Mouse (Mus musculus): ENCODE data around the gene Zfp263. TPM values are rescaled to one million over a fixed set of nuclear protein-coding genes. Genes with fewer than 3 reads are reported as not detected.

Gene Zfp263
- polyA plus RNA-seq, 1 experiment from 2014 or later, result 27.2 TPM

GRCm38 (mm10) chr16:3733198-3733732 is 10.6 kb upstream of the Zfp263 start:
- DNase-seq (ENCODE audit: low spot score, missing footprints) (no peak), ATAC-seq (ENCODE audit: low FRiP score) (no peak)
- Histone ChIP-seq H3K9ac (ENCODE audit: low read length) (no peak overlapping the region), H3K36me3 (ENCODE audit: control insufficient read depth, insufficient read depth, low read length) (no peaks in the 10 kb centered on the region), H3K4me1 (ENCODE audit: control insufficient read depth, insufficient read depth, low read length) (no peaks in the 10 kb centered on the region), H3K9me3 (ENCODE audit: control insufficient read depth, low read length) (no peaks in the 10 kb centered on the region), H3K27me3 (ENCODE audit: control insufficient read depth, insufficient read depth, low read length) (no peaks in the 10 kb centered on the region), H3K4me3 (ENCODE audit: low read depth, low read length) (no peak overlapping the region), H3K27ac (ENCODE audit: low read depth, low read length) (no peak overlapping the region), H3K4me2 (no peak overlapping the region)
- 90% methylated on average over 1 of the region's 1 CpGs for WGBS

GRCm38 (mm10) chr16:3742466-3742865 is 1.4 kb upstream of the Zfp263 start:
- H3K4me2 ChIP-seq, result no peak overlapping the region
- DNase-seq (ENCODE audit: low spot score, missing footprints) (no peak), ATAC-seq (ENCODE audit: low FRiP score) (no peak)
- H3K36me3 ChIP-seq (ENCODE audit: control insufficient read depth, insufficient read depth, low read length), result peaks cover 8% of the 10 kb centered on the region; the same call in 1 of the 2 replicates
- H3K9ac ChIP-seq (ENCODE audit: low read length), result no peak overlapping the region
- H3K4me3 ChIP-seq (ENCODE audit: low read depth, low read length), result no peak overlapping the region
- no peak overlapping the region for H3K27ac ChIP-seq (ENCODE audit: low read depth, low read length)
- no peaks in the 10 kb centered on the region for H3K27me3 ChIP-seq (ENCODE audit: control insufficient read depth, insufficient read depth, low read length)
- peaks cover 17% of the 10 kb centered on the region for H3K4me1 ChIP-seq (ENCODE audit: control insufficient read depth, insufficient read depth, low read length)
- H3K9me3 ChIP-seq (ENCODE audit: control insufficient read depth, low read length), result no peaks in the 10 kb centered on the region
- 95% methylated on average over 6 of the region's 6 CpGs for WGBS

GRCm38 (mm10) chr16:3744186-3744700 is 350 bp downstream of the Zfp263 start:
- H3K9ac ChIP-seq (ENCODE audit: low read length), result peak overlapping the region; percentile 86
- WGBS, result 1% methylated on average over 32 of the region's 32 CpGs
- peaks cover 17% of the 10 kb centered on the region for H3K4me1 ChIP-seq (ENCODE audit: control insufficient read depth, insufficient read depth, low read length)
- peaks cover 8% of the 10 kb centered on the region for H3K9me3 ChIP-seq (ENCODE audit: control insufficient read depth, low read length)
- H3K4me2 ChIP-seq, result peak overlapping the region; percentile 92
- ATAC-seq (ENCODE audit: low FRiP score) (peak; percentile 68), DNase-seq (ENCODE audit: low spot score, missing footprints) (no peak)
- peak overlapping the region; percentile 57 for H3K27ac ChIP-seq (ENCODE audit: low read depth, low read length)
- peaks cover 23% of the 10 kb centered on the region for H3K36me3 ChIP-seq (ENCODE audit: control insufficient read depth, insufficient read depth, low read length)
- H3K4me3 ChIP-seq (ENCODE audit: low read depth, low read length), result peak overlapping the region; percentile 82
- H3K27me3 ChIP-seq (ENCODE audit: control insufficient read depth, insufficient read depth, low read length), result no peaks in the 10 kb centered on the region

GRCm38 (mm10) chr16:3745656-3746055 is 1.8 kb downstream of the Zfp263 start:
- WGBS, result 83% methylated on average over 4 of the region's 4 CpGs

DNA sequence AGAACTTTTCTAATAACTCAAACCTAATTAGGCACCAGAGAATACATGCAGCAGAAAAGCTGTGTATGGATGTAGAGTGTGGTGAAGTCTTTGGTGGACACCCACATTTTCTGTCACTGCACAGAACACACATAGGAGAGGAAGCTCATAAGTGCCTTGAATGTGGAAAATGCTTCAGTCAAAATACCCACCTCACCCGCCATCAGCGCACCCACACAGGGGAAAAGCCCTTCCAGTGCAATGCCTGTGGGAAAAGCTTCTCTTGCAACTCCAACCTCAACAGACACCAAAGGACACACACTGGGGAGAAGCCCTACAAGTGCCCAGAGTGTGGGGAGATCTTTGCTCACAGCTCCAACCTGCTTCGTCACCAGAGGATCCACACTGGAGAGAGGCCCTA is 5.1 kb downstream of the Zfp263 start:
- WGBS, result 100% methylated on average over 3 of the region's 3 CpGs
- DNase-seq (ENCODE audit: low spot score, missing footprints) (peak; percentile 71), ATAC-seq (ENCODE audit: low FRiP score) (no peak)
- no peak overlapping the region for H3K27ac ChIP-seq (ENCODE audit: low read depth, low read length)
- no peaks in the 10 kb centered on the region for H3K27me3 ChIP-seq (ENCODE audit: control insufficient read depth, insufficient read depth, low read length)
- H3K36me3 ChIP-seq (ENCODE audit: control insufficient read depth, insufficient read depth, low read length), result peaks cover 40% of the 10 kb centered on the region
- H3K9ac ChIP-seq (ENCODE audit: low read length), result no peak overlapping the region
- no peak overlapping the region for H3K4me2 ChIP-seq
- peaks cover 11% of the 10 kb centered on the region for H3K9me3 ChIP-seq (ENCODE audit: control insufficient read depth, low read length)
- H3K4me1 ChIP-seq (ENCODE audit: control insufficient read depth, insufficient read depth, low read length), result peaks cover 14% of the 10 kb centered on the region
- no peak overlapping the region for H3K4me3 ChIP-seq (ENCODE audit: low read depth, low read length)

More at GRCm38 (mm10) chr16:3745656-3746055, 1.8 kb downstream of the Zfp263 start:
- Histone ChIP-seq H3K27me3 (ENCODE audit: control insufficient read depth, insufficient read depth, low read length) (no peaks in the 10 kb centered on the region), H3K9ac (ENCODE audit: low read length) (peak overlapping the region; percentile 20; the same call in 1 of the 2 replicates), H3K4me2 (peak overlapping the region; percentile 92), H3K27ac (ENCODE audit: low read depth, low read length) (no peak overlapping the region), H3K36me3 (ENCODE audit: control insufficient read depth, insufficient read depth, low read length) (peaks cover 34% of the 10 kb centered on the region), H3K4me3 (ENCODE audit: low read depth, low read length) (peak overlapping the region; percentile 10; the same call in 1 of the 2 replicates), H3K4me1 (ENCODE audit: control insufficient read depth, insufficient read depth, low read length) (peaks cover 17% of the 10 kb centered on the region), H3K9me3 (ENCODE audit: control insufficient read depth, low read length) (peaks cover 11% of the 10 kb centered on the region)
- DNase-seq (ENCODE audit: low spot score, missing footprints), result peak; percentile 67
- ATAC-seq (ENCODE audit: low FRiP score), result no peak

- Histone ChIP-seq H3K9me3 (ENCODE audit: control insufficient read depth, low read length) (no peaks in the 10 kb centered on the region), H3K27me3 (ENCODE audit: control insufficient read depth, insufficient read depth, low read length) (no peaks in the 10 kb centered on the region), H3K4me2 (no peak overlapping the region), H3K4me1 (ENCODE audit: control insufficient read depth, insufficient read depth, low read length) (no peaks in the 10 kb centered on the region), H3K4me3 (ENCODE audit: low read depth, low read length) (no peak overlapping the region), H3K9ac (ENCODE audit: low read length) (no peak overlapping the region), H3K27ac (ENCODE audit: low read depth, low read length) (no peak overlapping the region), H3K36me3 (ENCODE audit: control insufficient read depth, insufficient read depth, low read length) (no peaks in the 10 kb centered on the region)
- WGBS, result 92% methylated on average over 4 of the region's 4 CpGs
- no peak for DNase-seq (ENCODE audit: low spot score, missing footprints)
- ATAC-seq (ENCODE audit: low FRiP score), result no peak
Measured at GRCm38 (mm10) chr16:3771603-3772002, 27.7 kb downstream of the Zfp263 start.

GRCm38 (mm10) chr16:3776365-3776764 is 32.5 kb downstream of the Zfp263 start:
- Histone ChIP-seq H3K36me3 (ENCODE audit: control insufficient read depth, insufficient read depth, low read length) (no peaks in the 10 kb centered on the region), H3K4me2 (no peak overlapping the region), H3K4me1 (ENCODE audit: control insufficient read depth, insufficient read depth, low read length) (no peaks in the 10 kb centered on the region), H3K27ac (ENCODE audit: low read depth, low read length) (no peak overlapping the region), H3K9ac (ENCODE audit: low read length) (no peak overlapping the region), H3K9me3 (ENCODE audit: control insufficient read depth, low read length) (no peaks in the 10 kb centered on the region), H3K4me3 (ENCODE audit: low read depth, low read length) (no peak overlapping the region), H3K27me3 (ENCODE audit: control insufficient read depth, insufficient read depth, low read length) (no peaks in the 10 kb centered on the region)
- DNase-seq (ENCODE audit: low spot score, missing footprints) (no peak), ATAC-seq (ENCODE audit: low FRiP score) (no peak)
- 78% methylated on average over 3 of the region's 3 CpGs for WGBS

- no peaks in the 10 kb centered on the region for H3K36me3 ChIP-seq (ENCODE audit: control insufficient read depth, insufficient read depth, low read length)
- 75% methylated on average over 3 of the region's 3 CpGs for WGBS
- H3K27ac ChIP-seq (ENCODE audit: low read depth, low read length), result no peak overlapping the region
- no peaks in the 10 kb centered on the region for H3K9me3 ChIP-seq (ENCODE audit: control insufficient read depth, low read length)
- no peak overlapping the region for H3K9ac ChIP-seq (ENCODE audit: low read length)
- ATAC-seq (ENCODE audit: low FRiP score), result no peak
- H3K4me2 ChIP-seq, result no peak overlapping the region
- no peaks in the 10 kb centered on the region for H3K27me3 ChIP-seq (ENCODE audit: control insufficient read depth, insufficient read depth, low read length)
- no peaks in the 10 kb centered on the region for H3K4me1 ChIP-seq (ENCODE audit: control insufficient read depth, insufficient read depth, low read length)
- H3K4me3 ChIP-seq (ENCODE audit: low read depth, low read length), result no peak overlapping the region
- DNase-seq (ENCODE audit: low spot score, missing footprints), result no peak
Measured at GRCm38 (mm10) chr16:3777986-3778385, 34.1 kb downstream of the Zfp263 start.

DNA sequence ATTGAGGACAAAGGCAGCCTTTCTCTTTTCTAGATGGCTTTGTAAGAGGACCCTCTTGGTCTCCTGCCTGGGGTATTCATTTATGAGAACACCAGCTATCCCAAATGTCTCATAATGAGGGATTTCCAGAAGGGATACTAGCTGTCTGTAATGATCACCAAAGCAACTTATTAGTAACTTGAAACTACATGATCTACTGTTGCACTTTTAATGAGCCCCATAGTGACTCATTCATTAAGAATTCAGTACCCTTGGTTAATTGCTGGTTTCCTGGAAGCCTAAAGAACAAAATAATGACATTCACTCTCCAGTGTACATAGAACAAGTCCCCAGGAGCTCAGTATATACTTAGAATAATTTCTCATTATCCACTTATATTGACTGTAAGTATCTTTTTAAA is 37.3 kb downstream of the Zfp263 start:
- Histone ChIP-seq H3K4me2 (no peak overlapping the region), H3K36me3 (ENCODE audit: control insufficient read depth, insufficient read depth, low read length) (no peaks in the 10 kb centered on the region), H3K9me3 (ENCODE audit: control insufficient read depth, low read length) (no peaks in the 10 kb centered on the region), H3K4me1 (ENCODE audit: control insufficient read depth, insufficient read depth, low read length) (no peaks in the 10 kb centered on the region), H3K27ac (ENCODE audit: low read depth, low read length) (no peak overlapping the region), H3K9ac (ENCODE audit: low read length) (no peak overlapping the region), H3K4me3 (ENCODE audit: low read depth, low read length) (no peak overlapping the region), H3K27me3 (ENCODE audit: control insufficient read depth, insufficient read depth, low read length) (no peaks in the 10 kb centered on the region)
- DNase-seq (ENCODE audit: low spot score, missing footprints) (no peak), ATAC-seq (ENCODE audit: low FRiP score) (no peak)
